Mouse (Mus musculus): Measurements from ENCODE around the gene Prpf8.

GRCm38 (mm10) chr11:75450304-75450908, 36.2 kb upstream of the Prpf8 start:
- TF ChIP-seq ZC3H11A (IDR thresholded peaks at IDR 0.05; ENCODE audit: borderline replicate concordance, low read depth, low read length) (no peak), HCFC1 (IDR thresholded peaks at IDR 0.05; ENCODE audit: borderline replicate concordance, insufficient read depth, low read length) (no peak)
